Mouse (Mus musculus): ENCODE data around the gene Ffar3. TPM values are rescaled to one million over a fixed set of nuclear protein-coding genes. Genes with fewer than 3 reads are reported as not detected.

Ffar3 gene
- polyA plus RNA-seq, 1 experiment from 2014 or later: not detected

- no peaks in the 10 kb centered on the region for H3K27me3 ChIP-seq (replicated peaks; ENCODE audit: control insufficient read depth, insufficient read depth, low read length)
- no peaks in the 10 kb centered on the region for H3K4me1 ChIP-seq (ENCODE audit: control insufficient read depth, insufficient read depth, low read length)
- ATAC-seq: no peak
- no peak overlapping the region for H3K27ac ChIP-seq (ENCODE audit: low read depth, low read length)
- H3K9me3 ChIP-seq (replicated peaks; ENCODE audit: control insufficient read depth, low read length): no peaks in the 10 kb centered on the region
- WGBS: 73% methylated on average over 7 of the region's 7 CpGs
- no peak overlapping the region for H3K4me3 ChIP-seq (ENCODE audit: low read depth, low read length)
- no peak overlapping the region for H3K9ac ChIP-seq (ENCODE audit: low read length)
- H3K4me2 ChIP-seq (ENCODE audit: low read length): no peak overlapping the region
- no peaks in the 10 kb centered on the region for H3K36me3 ChIP-seq (ENCODE audit: control insufficient read depth, insufficient read depth, low read length)
- DNase-seq (ENCODE audit: low spot score): no peak
Observed at GRCm38 (mm10) chr7:30820854-30821445, 35.0 kb downstream of the Ffar3 start.

DNA sequence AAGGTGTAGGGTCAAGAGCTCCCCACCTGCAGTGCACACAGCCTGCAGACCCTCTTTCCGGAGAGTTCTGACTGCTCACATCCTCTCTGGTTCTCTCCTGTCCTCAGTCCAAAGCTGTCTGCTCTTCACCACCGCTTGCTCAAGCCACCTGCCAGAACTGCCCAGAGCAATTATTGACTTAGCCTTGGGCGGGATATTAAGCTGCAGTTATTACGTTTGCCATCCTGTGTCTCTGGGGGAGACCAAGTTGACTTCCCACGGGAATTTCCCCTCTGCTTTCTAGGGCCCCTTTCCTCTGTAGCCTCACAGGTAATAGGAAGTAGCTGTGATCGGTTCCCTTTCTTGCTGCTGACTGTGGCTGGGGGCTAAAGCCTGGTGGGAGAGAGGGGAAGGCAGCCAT lies 35.8 kb downstream of the Ffar3 start:
- no peak overlapping the region for H3K4me3 ChIP-seq (ENCODE audit: low read depth, low read length)
- no peaks in the 10 kb centered on the region for H3K4me1 ChIP-seq (ENCODE audit: control insufficient read depth, insufficient read depth, low read length)
- no peaks in the 10 kb centered on the region for H3K27me3 ChIP-seq (replicated peaks; ENCODE audit: control insufficient read depth, insufficient read depth, low read length)
- WGBS: 78% methylated on average over 6 of the region's 6 CpGs
- no peak overlapping the region for H3K9ac ChIP-seq (ENCODE audit: low read length)
- DNase-seq (ENCODE audit: low spot score) (no peak), ATAC-seq (no peak)
- no peaks in the 10 kb centered on the region for H3K9me3 ChIP-seq (replicated peaks; ENCODE audit: control insufficient read depth, low read length)
- no peak overlapping the region for H3K27ac ChIP-seq (ENCODE audit: low read depth, low read length)
- no peak overlapping the region for H3K4me2 ChIP-seq (ENCODE audit: low read length)
- H3K36me3 ChIP-seq (ENCODE audit: control insufficient read depth, insufficient read depth, low read length): no peaks in the 10 kb centered on the region

DNA sequence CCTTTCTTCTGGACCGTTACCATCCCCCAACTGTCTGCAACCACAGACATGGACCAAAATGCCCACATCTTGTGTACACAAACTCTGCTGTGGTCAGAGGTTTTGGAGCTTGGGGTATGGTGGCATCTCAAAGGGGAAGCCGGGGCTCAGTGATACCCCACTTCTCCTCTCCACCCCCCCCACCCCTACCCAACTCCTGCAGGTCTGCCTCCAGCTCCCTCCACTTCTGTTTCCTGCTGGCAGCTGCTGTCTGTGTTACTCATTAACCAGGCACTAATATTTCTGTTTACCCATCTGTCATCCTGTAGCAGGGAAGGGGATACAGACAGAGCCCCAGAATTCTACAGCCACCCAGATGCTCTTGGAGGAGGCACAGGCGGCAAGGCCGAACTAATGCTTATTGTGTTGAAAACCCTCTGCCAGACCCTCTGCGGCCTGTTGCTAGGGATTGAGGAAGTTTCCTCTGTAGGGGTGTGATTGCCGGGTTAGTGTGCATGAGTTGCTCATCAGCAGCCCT lies 43.6 kb downstream of the Ffar3 start:
- peak; percentile 23 for DNase-seq (ENCODE audit: low spot score)
- H3K27ac ChIP-seq (ENCODE audit: low read depth, low read length): no peak overlapping the region

DNA sequence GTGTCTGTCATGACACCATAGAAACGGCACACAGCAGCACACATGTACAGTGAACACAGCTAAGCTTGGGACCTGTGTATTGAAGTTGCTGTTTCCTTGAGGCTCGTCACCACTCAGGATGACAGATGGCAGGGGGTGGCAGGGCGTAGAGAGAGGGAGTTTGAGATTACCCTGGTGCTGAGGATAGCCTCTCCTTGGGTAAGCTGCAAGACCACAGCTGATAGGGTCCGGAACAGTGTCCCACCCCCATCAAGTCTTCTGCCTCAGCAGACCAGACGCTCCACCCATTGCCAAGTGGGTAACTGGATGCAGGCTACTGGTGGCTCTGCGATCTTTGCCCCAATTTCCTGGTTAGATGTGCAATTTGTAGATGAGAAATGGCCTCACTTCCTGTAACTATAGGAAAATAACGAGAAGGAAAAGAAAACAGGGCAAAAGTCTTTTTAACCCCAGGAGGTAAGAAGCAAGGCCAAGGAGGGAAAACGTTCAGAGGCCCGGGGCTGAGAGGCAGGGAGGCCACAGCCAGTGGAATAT lies 44.2 kb downstream of the Ffar3 start:
- Histone ChIP-seq H3K4me1 (ENCODE audit: control insufficient read depth, insufficient read depth, low read length) (no peaks in the 10 kb centered on the region), H3K4me3 (ENCODE audit: low read depth, low read length) (no peak overlapping the region)
- no peak for ATAC-seq

More for the DNA sequence above, 43.6 kb downstream of the Ffar3 start:
- H3K36me3 ChIP-seq (ENCODE audit: control insufficient read depth, insufficient read depth, low read length): no peaks in the 10 kb centered on the region
- no peaks in the 10 kb centered on the region for H3K9me3 ChIP-seq (replicated peaks; ENCODE audit: control insufficient read depth, low read length)
- WGBS: 66% methylated on average over 6 of the region's 6 CpGs
- H3K4me2 ChIP-seq (ENCODE audit: low read length): no peak overlapping the region
- ATAC-seq: no peak
- no peaks in the 10 kb centered on the region for H3K27me3 ChIP-seq (replicated peaks; ENCODE audit: control insufficient read depth, insufficient read depth, low read length)
- no peak overlapping the region for H3K4me3 ChIP-seq (ENCODE audit: low read depth, low read length)
- no peaks in the 10 kb centered on the region for H3K4me1 ChIP-seq (ENCODE audit: control insufficient read depth, insufficient read depth, low read length)
- no peak overlapping the region for H3K9ac ChIP-seq (ENCODE audit: low read length)

GRCm38 (mm10) chr7:30810319-30810718 lies 45.7 kb downstream of the Ffar3 start:
- no peaks in the 10 kb centered on the region for H3K4me1 ChIP-seq (ENCODE audit: control insufficient read depth, insufficient read depth, low read length)
- H3K27ac ChIP-seq (ENCODE audit: low read depth, low read length): no peak overlapping the region
- H3K36me3 ChIP-seq (ENCODE audit: control insufficient read depth, insufficient read depth, low read length): no peaks in the 10 kb centered on the region
- DNase-seq (ENCODE audit: low spot score): no peak
- H3K27me3 ChIP-seq (replicated peaks; ENCODE audit: control insufficient read depth, insufficient read depth, low read length): no peaks in the 10 kb centered on the region
- no peak for ATAC-seq
- H3K9ac ChIP-seq (ENCODE audit: low read length): no peak overlapping the region
- no peak overlapping the region for H3K4me2 ChIP-seq (ENCODE audit: low read length)
- no peaks in the 10 kb centered on the region for H3K9me3 ChIP-seq (replicated peaks; ENCODE audit: control insufficient read depth, low read length)
- H3K4me3 ChIP-seq (ENCODE audit: low read depth, low read length): no peak overlapping the region
- 52% methylated on average over 6 of the region's 6 CpGs for WGBS

More for the DNA sequence above, 44.2 kb downstream of the Ffar3 start:
- Histone ChIP-seq H3K9me3 (replicated peaks; ENCODE audit: control insufficient read depth, low read length) (no peaks in the 10 kb centered on the region), H3K9ac (ENCODE audit: low read length) (no peak overlapping the region), H3K27ac (ENCODE audit: low read depth, low read length) (no peak overlapping the region), H3K36me3 (ENCODE audit: control insufficient read depth, insufficient read depth, low read length) (no peaks in the 10 kb centered on the region), H3K27me3 (replicated peaks; ENCODE audit: control insufficient read depth, insufficient read depth, low read length) (no peaks in the 10 kb centered on the region), H3K4me2 (ENCODE audit: low read length) (no peak overlapping the region)
- WGBS: 70% methylated on average over 9 of the region's 9 CpGs
- DNase-seq (ENCODE audit: low spot score): no peak

DNA sequence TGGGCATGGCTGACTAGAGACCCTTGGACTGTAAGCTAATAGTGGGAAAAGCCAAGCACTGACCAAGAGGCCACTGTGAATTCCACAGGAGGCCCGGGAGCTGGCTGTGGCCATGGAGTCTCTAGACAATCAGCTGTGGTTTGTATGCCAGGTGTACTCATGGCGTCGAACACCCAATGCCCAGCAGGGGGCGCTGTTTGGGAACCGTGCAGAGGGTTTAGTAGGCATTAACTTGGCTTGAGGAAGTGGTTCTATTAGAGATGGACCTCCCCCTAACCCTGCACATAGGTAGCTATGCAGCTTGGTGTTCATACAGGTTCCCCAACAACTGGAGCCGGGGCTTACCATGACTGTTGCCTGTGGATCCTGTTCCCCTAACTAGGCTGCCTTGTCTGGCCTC lies 50.1 kb downstream of the Ffar3 start:
- ATAC-seq: no peak
- H3K27ac ChIP-seq (ENCODE audit: low read depth, low read length): no peak overlapping the region
- H3K9me3 ChIP-seq (replicated peaks; ENCODE audit: control insufficient read depth, low read length): no peaks in the 10 kb centered on the region
- H3K36me3 ChIP-seq (ENCODE audit: control insufficient read depth, insufficient read depth, low read length): no peaks in the 10 kb centered on the region
- no peak overlapping the region for H3K9ac ChIP-seq (ENCODE audit: low read length)
- no peak for DNase-seq (ENCODE audit: low spot score)
- WGBS: 43% methylated on average over 6 of the region's 6 CpGs
- H3K27me3 ChIP-seq (replicated peaks; ENCODE audit: control insufficient read depth, insufficient read depth, low read length): no peaks in the 10 kb centered on the region
- H3K4me1 ChIP-seq (ENCODE audit: control insufficient read depth, insufficient read depth, low read length): no peaks in the 10 kb centered on the region
- no peak overlapping the region for H3K4me3 ChIP-seq (ENCODE audit: low read depth, low read length)
- no peak overlapping the region for H3K4me2 ChIP-seq (ENCODE audit: low read length)

Other genes with a start within 250 kb of the Ffar3 start
- gene Upk1a, start 243.3 kb downstream of the Ffar3 start, polyA plus RNA-seq (2014; fragmentation: Nextera tagmentation; extraction: Ambion mirVana): 0.20 and 0.25 TPM in 2 replicates
- gene Cox6b1, start 230.0 kb downstream of the Ffar3 start, polyA plus RNA-seq (2014; fragmentation: Nextera tagmentation; extraction: Ambion mirVana): 909 and 1,141 TPM in 2 replicates
- gene Etv2, start 220.3 kb downstream of the Ffar3 start, polyA plus RNA-seq (2014; fragmentation: Nextera tagmentation; extraction: Ambion mirVana): not detected in 2 replicates
- 120 and 133 TPM in 2 replicates for gene Rbm42, start 205.9 kb downstream of the Ffar3 start, polyA plus RNA-seq (2014; fragmentation: Nextera tagmentation; extraction: Ambion mirVana)
- gene Haus5, start 191.2 kb downstream of the Ffar3 start, polyA plus RNA-seq (2014; fragmentation: Nextera tagmentation; extraction: Ambion mirVana): 32.9 and 35.8 TPM in 2 replicates
- not detected in 2 replicates for gene Pmis2, start 184.6 kb downstream of the Ffar3 start, polyA plus RNA-seq (2014; fragmentation: Nextera tagmentation; extraction: Ambion mirVana)
- gene 2200002J24Rik, start 157.3 kb downstream of the Ffar3 start, polyA plus RNA-seq (2014; fragmentation: Nextera tagmentation; extraction: Ambion mirVana): not detected in 2 replicates
- gene Atp4a, start 144.0 kb downstream of the Ffar3 start, polyA plus RNA-seq (2014; fragmentation: Nextera tagmentation; extraction: Ambion mirVana): 0.84 and 1.2 TPM in 2 replicates
- gene Tmem147, start 126.6 kb downstream of the Ffar3 start, polyA plus RNA-seq (2014; fragmentation: Nextera tagmentation; extraction: Ambion mirVana): 228 and 286 TPM in 2 replicates
- gene Gapdhs, start 112.5 kb downstream of the Ffar3 start, polyA plus RNA-seq (2014; fragmentation: Nextera tagmentation; extraction: Ambion mirVana): 0.57 and 0.59 TPM in 2 replicates
- 1.3 and 2.0 TPM in 2 replicates for gene Sbsn, start 104.7 kb downstream of the Ffar3 start, polyA plus RNA-seq (2014; fragmentation: Nextera tagmentation; extraction: Ambion mirVana)
- gene Dmkn, start 92.4 kb downstream of the Ffar3 start, polyA plus RNA-seq (2014; fragmentation: Nextera tagmentation; extraction: Ambion mirVana): 0.74 and 0.88 TPM in 2 replicates
- gene Krtdap, start 68.3 kb downstream of the Ffar3 start, polyA plus RNA-seq (2014; fragmentation: Nextera tagmentation; extraction: Ambion mirVana): 1.1 TPM in 1 of 2 replicates, not detected in the other
- 0.11 and 0.46 TPM in 2 replicates for gene Ffar2, start 32.4 kb downstream of the Ffar3 start, polyA plus RNA-seq (2014; fragmentation: Nextera tagmentation; extraction: Ambion mirVana)
- not detected in 2 replicates for gene Ffar1, start 5.4 kb upstream of the Ffar3 start, polyA plus RNA-seq (2014; fragmentation: Nextera tagmentation; extraction: Ambion mirVana)
- gene Cd22, start 24.2 kb upstream of the Ffar3 start, polyA plus RNA-seq (2014; fragmentation: Nextera tagmentation; extraction: Ambion mirVana): not detected in 2 replicates
- gene Mag, start 58.7 kb upstream of the Ffar3 start, polyA plus RNA-seq (2014; fragmentation: Nextera tagmentation; extraction: Ambion mirVana): 1.0 and 1.7 TPM in 2 replicates
- gene Hamp2, start 68.5 kb upstream of the Ffar3 start, polyA plus RNA-seq (2014; fragmentation: Nextera tagmentation; extraction: Ambion mirVana): not detected in 2 replicates
- gene Hamp, start 87.9 kb upstream of the Ffar3 start, polyA plus RNA-seq (2014; fragmentation: Nextera tagmentation; extraction: Ambion mirVana): not detected in 2 replicates
- gene Usf2, start 100.6 kb upstream of the Ffar3 start, polyA plus RNA-seq (2014; fragmentation: Nextera tagmentation; extraction: Ambion mirVana): 20.3 and 25.0 TPM in 2 replicates
- gene Lsr, start 117.3 kb upstream of the Ffar3 start, polyA plus RNA-seq (2014; fragmentation: Nextera tagmentation; extraction: Ambion mirVana): 16.8 and 19.2 TPM in 2 replicates
- 0.20 and 0.35 TPM in 2 replicates for gene Fam187b, start 117.6 kb upstream of the Ffar3 start, polyA plus RNA-seq (2014; fragmentation: Nextera tagmentation; extraction: Ambion mirVana)
- 17.2 and 18.4 TPM in 2 replicates for gene Fxyd5, start 186.3 kb upstream of the Ffar3 start, polyA plus RNA-seq (2014; fragmentation: Nextera tagmentation; extraction: Ambion mirVana)
- gene Fxyd7, start 195.3 kb upstream of the Ffar3 start, polyA plus RNA-seq (2014; fragmentation: Nextera tagmentation; extraction: Ambion mirVana): 46.8 and 67.8 TPM in 2 replicates
- 9.4 and 12.3 TPM in 2 replicates for gene Fxyd1, start 201.0 kb upstream of the Ffar3 start, polyA plus RNA-seq (2014; fragmentation: Nextera tagmentation; extraction: Ambion mirVana)
- 0.08 and 0.15 TPM in 2 replicates for gene Lgi4, start 203.2 kb upstream of the Ffar3 start, polyA plus RNA-seq (2014; fragmentation: Nextera tagmentation; extraction: Ambion mirVana)
- gene Fxyd3, start 220.5 kb upstream of the Ffar3 start, polyA plus RNA-seq (2014; fragmentation: Nextera tagmentation; extraction: Ambion mirVana): not detected in 2 replicates

Data from forebrain, embryonic 14.5 days (tissue).